Mouse (Mus musculus) liver, embryonic 14.5 days (tissue): ENCODE data around the gene Bspry.

ENCODE experiments used
- CTCF ChIP-seq: IDR thresholded peaks from 2 replicates; pipeline ENCODE4 v1.5.1; 2016; ENCODE audit warnings: antibody characterized with exemption, low read depth, control low read depth
- EP300 ChIP-seq: IDR thresholded peaks from 2 replicates; pipeline ENCODE4 v1.6.1; 2016; ENCODE audit warnings: antibody characterized with exemption, low read depth

- TF ChIP-seq CTCF = no peak
- TF ChIP-seq EP300 = no peak
These were observed 7.8 kb upstream of the Bspry start for GRCm38 (mm10) chr4:62472071-62472470.
